Mouse (Mus musculus) hindbrain, embryonic 13.5 days (tissue): ENCODE measurements around the gene Fam149b. TPM values are rescaled to one million over a fixed set of nuclear protein-coding genes. Genes with fewer than 3 reads are reported as not detected.

ENCODE experiments used
- ATAC-seq: fragments of 200-750 bp; cut with Nextera tagmentation; 2 replicates; pipeline ENCODE4 v1.8.0; 2017; ENCODE audit warnings: moderate TSS enrichment; ENCODE audit not compliant: low FRiP score
- H3K27ac ChIP-seq: fragments of 300-500 bp; sonication (generic); 2 replicates; pipeline ENCODE4 v1.5.1; 2015; ENCODE audit warnings: inconsistent platforms, mild to moderate bottlenecking, moderate library complexity
- H3K27me3 ChIP-seq: fragments of 300-500 bp; sonication (generic); 2 replicates; pipeline ENCODE4 v1.6.1; 2015; ENCODE audit warnings: mild to moderate bottlenecking, inconsistent platforms
- H3K36me3 ChIP-seq: fragments of 300-500 bp; sonication (generic); 2 replicates; pipeline ENCODE4 v1.6.1; 2015; ENCODE audit warnings: mild to moderate bottlenecking, inconsistent platforms
- H3K4me1 ChIP-seq: fragments of 300-500 bp; sonication (generic); replicated peaks from 2 replicates; pipeline ENCODE4 v1.6.1; 2015; ENCODE audit warnings: inconsistent platforms
- H3K4me2 ChIP-seq: fragments of 300-500 bp; sonication (generic); 2 replicates; pipeline ENCODE4 v1.6.1; 2015; ENCODE audit warnings: inconsistent platforms, mild to moderate bottlenecking, moderate library complexity
- H3K4me3 ChIP-seq: fragments of 300-500 bp; sonication (generic); 2 replicates; pipeline ENCODE4 v1.5.1; 2015; ENCODE audit warnings: mild to moderate bottlenecking, inconsistent platforms
- H3K9ac ChIP-seq: fragments of 300-500 bp; sonication (generic); 2 replicates; pipeline ENCODE4 v1.6.1; 2015; ENCODE audit warnings: mild to moderate bottlenecking, inconsistent platforms
- H3K9me3 ChIP-seq: fragments of 300-500 bp; sonication (generic); 2 replicates; pipeline ENCODE4 v1.6.1; 2016; ENCODE audit warnings: inconsistent platforms
- WGBS: fragments of 180-500 bp; shearing (Covaris S2); methylation state at CpG from one replicate; pipeline ENCODE4 v1.1.7; 2015; 5-methylcytosine and 5-hydroxymethylcytosine counted together
- polyA plus RNA-seq: library from polyadenylated mRNA; unstranded; fragments of >200 nt; fragmentation: Nextera tagmentation; extraction: Ambion mirVana; gene quantifications from 2 replicates; pipeline ENCODE4 v1.2.1, GENCODE M21; 2015

The Fam149b gene
- polyA plus RNA-seq, 1 experiment from 2014 or later: 43.3 TPM

GRCm38 (mm10) chr14:20397220-20397619 is 49.3 kb downstream of the Fam149b start:
- Histone ChIP-seq H3K27me3 (no peaks in the 10 kb centered on the region), H3K4me2 (no peak overlapping the region), H3K9ac (no peak overlapping the region), H3K27ac (no peak overlapping the region), H3K4me1 (peaks cover 11% of the 10 kb centered on the region), H3K36me3 (no peaks in the 10 kb centered on the region), H3K4me3 (no peak overlapping the region), H3K9me3 (no peaks in the 10 kb centered on the region)
- 85% methylated on average over 9 of the region's 9 CpGs for WGBS
- no peak for ATAC-seq

- H3K4me1 ChIP-seq: peaks cover 4% of the 10 kb centered on the region; the same call in 1 of the 2 replicates
- H3K4me3 ChIP-seq: no peak overlapping the region
- no peak overlapping the region for H3K4me2 ChIP-seq
- H3K36me3 ChIP-seq: no peaks in the 10 kb centered on the region
- 52% methylated on average over 4 of the region's 4 CpGs for WGBS
- no peaks in the 10 kb centered on the region for H3K9me3 ChIP-seq
- H3K27me3 ChIP-seq: no peaks in the 10 kb centered on the region
- no peak for ATAC-seq
- no peak overlapping the region for H3K9ac ChIP-seq
- no peak overlapping the region for H3K27ac ChIP-seq
Observed at GRCm38 (mm10) chr14:20398864-20399263, 50.9 kb downstream of the Fam149b start.

GRCm38 (mm10) chr14:20400071-20400470 is 52.1 kb downstream of the Fam149b start:
- Histone ChIP-seq H3K9ac (no peak overlapping the region), H3K4me1 (no peaks in the 10 kb centered on the region), H3K27ac (no peak overlapping the region), H3K4me2 (no peak overlapping the region), H3K9me3 (no peaks in the 10 kb centered on the region), H3K36me3 (no peaks in the 10 kb centered on the region), H3K27me3 (no peaks in the 10 kb centered on the region), H3K4me3 (no peak overlapping the region)
- no peak for ATAC-seq
- WGBS: 50% methylated on average over 1 of the region's 1 CpGs

- Histone ChIP-seq H3K36me3 (no peaks in the 10 kb centered on the region), H3K4me3 (no peak overlapping the region), H3K9ac (no peak overlapping the region), H3K9me3 (no peaks in the 10 kb centered on the region), H3K4me1 (no peaks in the 10 kb centered on the region), H3K27ac (no peak overlapping the region), H3K4me2 (no peak overlapping the region), H3K27me3 (no peaks in the 10 kb centered on the region)
- WGBS: 81% methylated on average over 7 of the region's 7 CpGs
- ATAC-seq: no peak
Observed at GRCm38 (mm10) chr14:20422257-20422656, 74.3 kb downstream of the Fam149b start.

GRCm38 (mm10) chr14:20423046-20423445 is 75.1 kb downstream of the Fam149b start:
- no peaks in the 10 kb centered on the region for H3K9me3 ChIP-seq
- no peak for ATAC-seq
- no peak overlapping the region for H3K9ac ChIP-seq
- no peak overlapping the region for H3K4me3 ChIP-seq
- no peak overlapping the region for H3K27ac ChIP-seq
- 93% methylated on average over 6 of the region's 6 CpGs for whole genome bisulfite sequencing
- H3K4me1 ChIP-seq: no peaks in the 10 kb centered on the region
- H3K27me3 ChIP-seq: no peaks in the 10 kb centered on the region
- no peak overlapping the region for H3K4me2 ChIP-seq
- H3K36me3 ChIP-seq: no peaks in the 10 kb centered on the region

DNA sequence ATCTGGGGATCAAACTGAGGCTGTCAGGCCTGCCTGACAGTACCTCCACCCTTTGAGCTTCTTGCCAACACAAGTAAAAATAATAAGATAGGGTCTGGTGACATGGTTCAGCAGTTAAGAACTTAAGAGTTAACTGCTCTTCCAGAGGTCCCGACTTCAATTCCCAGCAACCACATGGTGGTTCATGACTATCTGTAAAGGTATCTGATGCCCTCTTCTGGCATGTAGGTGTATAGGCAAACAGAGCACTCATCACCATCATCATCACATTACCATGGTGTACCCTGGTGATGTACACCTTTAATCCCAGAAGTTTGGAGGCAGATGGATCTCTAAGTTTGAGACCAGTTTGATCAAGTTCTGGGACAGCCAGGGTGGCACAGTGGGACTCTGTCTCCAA is 80.6 kb downstream of the Fam149b start:
- Histone ChIP-seq H3K36me3 (no peaks in the 10 kb centered on the region), H3K27ac (no peak overlapping the region), H3K4me1 (no peaks in the 10 kb centered on the region), H3K9ac (no peak overlapping the region), H3K27me3 (no peaks in the 10 kb centered on the region), H3K4me2 (no peak overlapping the region), H3K9me3 (no peaks in the 10 kb centered on the region), H3K4me3 (no peak overlapping the region)
- ATAC-seq: no peak
- WGBS: 35% methylated on average over 1 of the region's 1 CpGs

DNA sequence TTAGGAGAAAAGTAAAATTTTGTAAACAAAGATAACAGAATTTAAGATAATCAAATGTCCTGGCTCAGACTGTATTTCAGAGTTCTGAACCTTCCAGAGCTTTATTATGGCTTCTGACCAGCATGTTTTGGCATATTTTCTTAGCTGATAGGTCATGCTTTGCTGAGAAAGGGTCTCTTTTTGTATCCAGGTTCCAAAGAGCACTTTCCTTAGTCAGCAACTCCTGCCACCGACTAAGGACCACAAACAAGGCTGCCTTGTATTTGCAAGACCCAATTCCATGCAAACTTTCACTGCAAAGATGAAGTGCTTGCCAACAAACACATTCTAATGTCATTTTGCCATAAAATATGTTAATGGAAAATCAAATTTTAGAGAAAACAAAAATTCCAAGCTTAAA is 81.9 kb downstream of the Fam149b start:
- Histone ChIP-seq H3K4me2 (no peak overlapping the region), H3K27ac (no peak overlapping the region), H3K4me1 (no peaks in the 10 kb centered on the region), H3K36me3 (no peaks in the 10 kb centered on the region), H3K9ac (no peak overlapping the region), H3K4me3 (no peak overlapping the region), H3K27me3 (no peaks in the 10 kb centered on the region), H3K9me3 (no peaks in the 10 kb centered on the region)
- 56% methylated on average over 1 of the region's 1 CpGs for WGBS
- no peak for ATAC-seq

DNA sequence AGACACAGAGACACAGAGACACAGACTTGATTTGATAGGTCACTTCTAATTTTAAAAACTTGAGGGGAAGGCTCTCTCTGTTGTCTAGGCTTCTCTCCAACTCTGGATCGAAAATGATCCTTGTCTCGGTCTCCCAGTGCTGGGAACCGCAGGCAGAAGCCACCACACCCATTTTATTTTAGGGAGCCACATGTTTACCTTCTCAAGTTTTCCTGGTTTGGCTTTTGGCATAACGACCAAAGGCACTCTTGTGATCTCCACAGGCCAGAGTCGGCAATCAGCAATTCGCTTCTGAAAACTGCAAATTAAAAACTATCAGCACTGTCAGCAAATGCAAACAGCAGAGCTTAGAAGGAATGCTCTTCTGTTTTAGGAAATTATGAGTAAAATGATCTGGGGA is 83.8 kb downstream of the Fam149b start:
- no peak for ATAC-seq
- H3K27me3 ChIP-seq: no peaks in the 10 kb centered on the region
- H3K4me2 ChIP-seq: no peak overlapping the region
- no peaks in the 10 kb centered on the region for H3K9me3 ChIP-seq
- no peaks in the 10 kb centered on the region for H3K36me3 ChIP-seq
- no peak overlapping the region for H3K27ac ChIP-seq
- no peak overlapping the region for H3K4me3 ChIP-seq
- H3K9ac ChIP-seq: no peak overlapping the region
- WGBS: 89% methylated on average over 6 of the region's 6 CpGs
- no peaks in the 10 kb centered on the region for H3K4me1 ChIP-seq

DNA sequence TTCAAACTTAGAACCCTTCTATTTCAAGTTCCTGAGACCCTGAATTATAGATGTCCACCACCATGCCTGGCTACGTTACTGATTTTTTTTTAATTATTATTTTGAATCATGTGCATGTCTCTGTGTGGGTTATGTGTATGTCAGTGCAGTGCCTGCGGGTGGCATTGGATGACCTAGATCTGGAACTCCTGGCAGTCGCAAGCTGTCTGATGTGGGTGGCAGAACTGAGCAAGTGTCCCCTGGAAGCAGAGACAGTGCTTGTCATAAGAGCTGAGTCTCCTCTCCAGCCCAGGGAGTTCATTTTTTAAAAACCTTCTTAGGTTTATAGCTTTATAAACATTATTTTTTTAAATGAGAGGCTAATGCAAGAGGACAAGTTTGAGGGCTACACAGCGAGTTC is 84.5 kb downstream of the Fam149b start:
- 86% methylated on average over 4 of the region's 4 CpGs for WGBS
- no peak overlapping the region for H3K4me2 ChIP-seq
- no peaks in the 10 kb centered on the region for H3K4me1 ChIP-seq
- ATAC-seq: no peak
- H3K4me3 ChIP-seq: no peak overlapping the region
- no peaks in the 10 kb centered on the region for H3K27me3 ChIP-seq
- H3K9me3 ChIP-seq: no peaks in the 10 kb centered on the region
- no peak overlapping the region for H3K9ac ChIP-seq
- no peaks in the 10 kb centered on the region for H3K36me3 ChIP-seq
- no peak overlapping the region for H3K27ac ChIP-seq

Other genes starting within 250 kb of the Fam149b start
- 14.7 and 15.5 TPM in 2 replicates for gene Saysd1, start 209.6 kb upstream of the Fam149b start, polyA plus RNA-seq
- 1.9 and 2.3 TPM in 2 replicates for gene Kcnk5, start 166.4 kb upstream of the Fam149b start, polyA plus RNA-seq
- not detected in 2 replicates for gene Kcnk16, start 79.0 kb upstream of the Fam149b start, polyA plus RNA-seq
- 11.3 and 17.1 TPM in 2 replicates for gene Nudt13, start 53.5 kb upstream of the Fam149b start, polyA plus RNA-seq
- gene Ecd, start within 50 bp of the Fam149b start, polyA plus RNA-seq: 51.6 and 53.2 TPM in 2 replicates
- gene Dnajc9, start 40.7 kb downstream of the Fam149b start, polyA plus RNA-seq: 125 and 126 TPM in 2 replicates
- 61.0 and 64.9 TPM in 2 replicates for gene Mrps16, start 45.5 kb downstream of the Fam149b start, polyA plus RNA-seq
- 1.0 and 2.2 TPM in 2 replicates for gene Cfap70, start 104.1 kb downstream of the Fam149b start, polyA plus RNA-seq
- 11.7 and 13.2 TPM in 2 replicates for gene Anxa7, start 132.0 kb downstream of the Fam149b start, polyA plus RNA-seq
- 0.41 and 0.82 TPM in 2 replicates for gene Mss51, start 148.7 kb downstream of the Fam149b start, polyA plus RNA-seq
- gene Ppp3cb, start 198.4 kb downstream of the Fam149b start, polyA plus RNA-seq: 81.1 and 86.1 TPM in 2 replicates